Comparison of ENCODE assay signal across 13 mouse cellular contexts in the genomic region with DNA sequence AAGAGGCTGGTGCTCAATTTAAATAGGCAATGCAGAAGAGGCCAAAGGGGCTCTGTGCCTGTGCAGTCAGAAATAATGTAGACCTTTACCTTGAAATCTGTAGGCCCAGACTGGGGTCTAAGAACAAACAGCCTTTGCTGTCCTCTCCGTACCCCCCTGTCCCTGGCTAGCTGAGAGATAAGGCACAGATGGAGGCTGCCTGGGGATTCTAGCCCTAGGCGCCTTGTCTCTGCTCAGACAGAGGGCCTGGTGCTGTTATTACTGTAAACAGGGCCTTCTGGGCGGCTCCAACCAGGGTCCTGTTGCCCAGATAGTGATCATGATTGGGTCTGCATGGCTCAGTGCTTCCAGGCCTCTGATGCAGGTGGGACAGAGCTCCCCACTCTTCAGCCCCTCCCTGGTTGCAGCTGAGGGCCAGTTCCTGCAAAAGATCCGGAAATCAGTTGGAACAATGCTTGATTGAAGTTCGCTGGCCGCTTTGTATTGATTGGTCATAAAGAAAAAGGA. TPM values are rescaled to one million over a fixed set of nuclear protein-coding genes. Genes with fewer than 3 reads are reported as not detected.
A peak's percentile ranks its signal among the peaks of the same experiment; 100 is the strongest.
DNase-seq lines count a peak whose midpoint lies in the region; ATAC-seq and TF ChIP-seq lines count a peak whose summit lies in the region.
"Had no signal": no experiment of that assay in that cellular context is flagged by ENCODE, and none has a peak within 500 bp of the region (broad histone marks: within the 10 kb centered on the region; RNA-seq: fewer than 3 reads in every experiment).

No protein-coding gene starts in this region.

- no peak for TF ChIP-seq CTCF in gastrocnemius, adult 2 months (IDR thresholded peaks at IDR 0.05)
- TF ChIP-seq CTCF in kidney, adult 2 months (conservative IDR thresholded peaks at IDR 0.05; ENCODE audit: insufficient read depth, insufficient read length, low read depth, low read length): no peak
- TF ChIP-seq CTCF in E14TG2a.4 (conservative IDR thresholded peaks at IDR 0.05; ENCODE audit: low read length): no peak

- H3K9me3 ChIP-seq in kidney, embryonic 16.5 days (ENCODE audit: low read length): no peaks in the 10 kb centered on the region
- H3K9me3 ChIP-seq in E14TG2a.4 (ENCODE audit: low read length): no peaks in the 10 kb centered on the region
- H3K9me3 ChIP-seq in embryonic facial prominence, embryonic 14.5 days (ENCODE audit: control insufficient read depth, low read length): no peaks in the 10 kb centered on the region
- H3K9me3 ChIP-seq: embryonic facial prominence, embryonic 15.5 days had no signal

- peak; percentile 75 for ATAC-seq in kidney, embryonic 16.5 days (ENCODE audit: low FRiP score, low TSS enrichment)
- ATAC-seq in embryonic facial prominence, embryonic 14.5 days (ENCODE audit: low read depth): no peak
- ATAC-seq: intestine, embryonic 16.5 days had no signal

- H3K4me2 ChIP-seq in kidney, embryonic 16.5 days (replicated peaks; ENCODE audit: low read depth, low read length): no peak overlapping the region
- no peak overlapping the region for H3K4me2 ChIP-seq in embryonic facial prominence, embryonic 14.5 days (ENCODE audit: low read depth, low read length)
- H3K4me2 ChIP-seq: embryonic facial prominence, embryonic 15.5 days had no signal

- peaks cover 24% of the 10 kb centered on the region; the same call in 1 of the 2 replicates for H3K4me1 ChIP-seq in kidney, embryonic 16.5 days (ENCODE audit: insufficient read depth, low read length)
- no peaks in the 10 kb centered on the region; the same call in 1 of the 2 replicates for H3K4me1 ChIP-seq in kidney, adult 2 months (ENCODE audit: control insufficient read depth, insufficient read depth, low read length)
- H3K4me1 ChIP-seq in E14TG2a.4 (replicated peaks; ENCODE audit: low read depth, low read length): peaks cover 80% of the 10 kb centered on the region
- no peaks in the 10 kb centered on the region for H3K4me1 ChIP-seq in embryonic facial prominence, embryonic 14.5 days (ENCODE audit: control insufficient read depth, insufficient read depth, low read length)
- H3K4me1 ChIP-seq: embryonic facial prominence, embryonic 15.5 days had no signal

- no peaks in the 10 kb centered on the region for H3K27me3 ChIP-seq in kidney, embryonic 16.5 days (ENCODE audit: insufficient read depth, low read length)
- no peaks in the 10 kb centered on the region for H3K27me3 ChIP-seq in kidney, adult 2 months (replicated peaks; ENCODE audit: control insufficient read depth, insufficient read depth, low read length)
- H3K27me3 ChIP-seq in E14TG2a.4 (ENCODE audit: insufficient read depth, low read length): no peaks in the 10 kb centered on the region
- no peaks in the 10 kb centered on the region for H3K27me3 ChIP-seq in embryonic facial prominence, embryonic 14.5 days (replicated peaks; ENCODE audit: control insufficient read depth, insufficient read depth, low read length)
- H3K27me3 ChIP-seq: embryonic facial prominence, embryonic 15.5 days had no signal

- no peaks in the 10 kb centered on the region for H3K36me3 ChIP-seq in kidney, embryonic 16.5 days (ENCODE audit: insufficient read depth, low read length)
- H3K36me3 ChIP-seq in kidney, adult 2 months (ENCODE audit: control insufficient read depth, insufficient read depth, low read length): no peaks in the 10 kb centered on the region
- H3K36me3 ChIP-seq in E14TG2a.4 (ENCODE audit: insufficient read depth, low read length): peaks cover 8% of the 10 kb centered on the region; the same call in 1 of the 2 replicates
- no peaks in the 10 kb centered on the region for H3K36me3 ChIP-seq in embryonic facial prominence, embryonic 14.5 days (ENCODE audit: control insufficient read depth, insufficient read depth, low read length)
- H3K36me3 ChIP-seq: embryonic facial prominence, embryonic 15.5 days had no signal

- H3K9ac ChIP-seq in kidney, embryonic 16.5 days (replicated peaks; ENCODE audit: low read length): no peak overlapping the region
- H3K9ac ChIP-seq in embryonic facial prominence, embryonic 14.5 days (ENCODE audit: low read depth, low read length): 0 out of 2 replicates have a peak overlapping the region, but pooled peaks have one; percentile 21
- H3K9ac ChIP-seq: embryonic facial prominence, embryonic 15.5 days had no signal

- peak overlapping the region; percentile 74 for H3K27ac ChIP-seq in gastrocnemius, adult 2 months
- peak overlapping the region; percentile 25 for H3K27ac ChIP-seq in kidney, embryonic 16.5 days (ENCODE audit: low read length)
- H3K27ac ChIP-seq in kidney, adult 2 months (ENCODE audit: insufficient read depth, low read depth, low read length): no peak overlapping the region
- no peak overlapping the region for H3K27ac ChIP-seq in embryonic facial prominence, embryonic 14.5 days (replicated peaks; ENCODE audit: low read depth, low read length)
- H3K27ac ChIP-seq: embryonic facial prominence, embryonic 15.5 days had no signal

- DNase-seq in gastrocnemius, adult 2 months: no peak
- DNase-seq in gastrocnemius, adult 8-10 months (ENCODE audit: low spot score in 2 of 2): no peak
- no peak for DNase-seq in kidney, adult 2 months
- no peak for DNase-seq in embryonic facial prominence, embryonic 14.5 days (ENCODE audit: low spot score)
- DNase-seq in frontal cortex, postnatal 10 days (ENCODE audit: low spot score in 2 of 2): no peak
- DNase-seq: cerebellum, adult 8-10 months; lung, postnatal 14 days; right cerebral cortex, postnatal 14 days; thymus, postnatal 25 days had no signal

- WGBS in kidney, embryonic 16.5 days: 44% methylated on average over 6 of the region's 6 CpGs
- WGBS in kidney, adult 2 months: 83% methylated on average over 6 of the region's 6 CpGs
- 35% methylated on average over 6 of the region's 6 CpGs for WGBS in embryonic facial prominence, embryonic 14.5 days

- intact Hi-C loops in gastrocnemius, adult 2 months (cut with DNase I): loop anchor here (2.0 to 5.0 kb wide), 2 partner anchors 81 to 155 kb away; no protein-coding TSS in a partner anchor

- no peak for TF ChIP-seq POLR2A in kidney, adult 2 months (IDR thresholded peaks at IDR 0.05; ENCODE audit: low read depth, low read length)

- no peak overlapping the region for H3K4me3 ChIP-seq in gastrocnemius, adult 2 months
- no peak overlapping the region for H3K4me3 ChIP-seq in kidney, embryonic 16.5 days (ENCODE audit: low read length)
- no peak overlapping the region for H3K4me3 ChIP-seq in kidney, adult 2 months (ENCODE audit: insufficient read depth, low read depth, low read length)
- H3K4me3 ChIP-seq in E14TG2a.4 (replicated peaks; ENCODE audit: low read length): peak overlapping the region; percentile 20; the same call in 1 of the 2 replicates
- no peak overlapping the region for H3K4me3 ChIP-seq in embryonic facial prominence, embryonic 14.5 days (ENCODE audit: low read depth, low read length)
- H3K4me3 ChIP-seq: embryonic facial prominence, embryonic 15.5 days had no signal

RNA-seq across cellular contexts. Expression of a gene that starts 18.2 kb away (rescaled TPM):
- 10 to 100 TPM; 50.0 to 71.3 TPM for total RNA-seq in gastrocnemius, adult 2 months (2021)
- total RNA-seq in gastrocnemius, adult 8-10 months (2022): 10 to 100 TPM; 60.4 to 77.8 (median 69.2) TPM
- polyA plus RNA-seq in kidney, embryonic 16.5 days (2015; fragmentation: Nextera tagmentation; extraction: Ambion mirVana): 67.2 and 69.0 TPM in 2 replicates
- 64.8 and 84.9 TPM in 2 replicates for polyA plus RNA-seq in kidney, adult 2 months (2012; rRNA removed)
- polyA plus RNA-seq in embryonic facial prominence, embryonic 14.5 days (2014; fragmentation: Nextera tagmentation; extraction: Ambion mirVana): 37.5 and 48.5 TPM in 2 replicates

Comparison
In these comparisons a context has a peak if more than half of its experiments do, and no peak if none do; other contexts are left out.
1. H3K27ac ChIP-seq: peak in gastrocnemius, adult 2 months (single experiment) and kidney, embryonic 16.5 days (single experiment); none in kidney, adult 2 months (single experiment) and embryonic facial prominence, embryonic 14.5 days (single experiment).